Mouse (Mus musculus) ovary, adult 18-20 months (tissue): ENCODE measurements around the gene Hid1.

Experiments used
- DNase-seq: peaks from one replicate; pipeline ENCODE4 v3.0.0; 2022; ENCODE audit warnings: low spot score, mixed read lengths

Gene Hid1

GRCm38 (mm10) chr11:115336115-115336514 is 31.4 kb downstream of the Hid1 start:
- no peak for DNase-seq

GRCm38 (mm10) chr11:115335223-115335622 is 32.3 kb downstream of the Hid1 start:
- no peak for DNase-seq

DNA sequence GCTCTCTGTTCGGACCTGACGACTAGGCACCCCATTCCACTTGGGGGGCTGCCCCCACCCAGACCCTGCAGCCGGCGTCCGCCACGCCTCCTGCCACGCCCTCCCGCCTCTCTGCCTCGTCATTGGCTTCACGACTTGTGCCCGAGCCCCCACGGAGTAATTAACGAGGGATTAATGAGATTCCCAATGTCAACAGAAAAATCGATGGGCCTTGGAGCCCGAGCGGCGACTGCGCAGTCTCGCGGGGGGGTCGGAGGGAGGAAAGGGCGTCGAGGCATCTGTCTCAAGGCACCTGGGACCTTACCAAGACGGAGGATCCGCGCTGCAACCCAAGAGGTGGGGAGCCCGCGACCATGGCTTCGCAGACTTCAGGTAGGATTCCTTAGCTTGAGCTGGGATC is 33.0 kb downstream of the Hid1 start, which contains the start of gene Otop3:
TSS of gene Otop3 (plus strand) at position 201 of the 400 bp plus-strand sequence.
- no peak for DNase-seq

DNA sequence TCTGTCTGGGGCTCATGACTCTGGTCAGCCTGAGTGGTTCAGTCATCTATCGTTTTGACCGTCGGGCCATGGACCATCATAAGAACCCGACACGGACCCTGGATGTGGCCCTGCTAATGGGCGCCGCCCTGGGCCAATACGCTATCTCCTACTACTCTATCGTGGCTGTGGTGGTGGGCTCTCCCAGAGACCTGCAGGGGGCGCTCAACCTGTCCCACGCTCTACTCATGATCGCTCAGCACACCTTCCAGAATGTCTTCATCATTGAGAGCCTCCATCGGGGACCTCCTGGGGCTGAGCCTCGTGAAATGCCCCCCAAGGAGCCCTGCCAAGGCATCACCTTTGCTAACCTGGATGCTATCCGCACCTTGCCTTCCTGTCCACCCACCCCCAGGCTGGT is 38.2 kb downstream of the Hid1 start:
- DNase-seq, result no peak

DNA sequence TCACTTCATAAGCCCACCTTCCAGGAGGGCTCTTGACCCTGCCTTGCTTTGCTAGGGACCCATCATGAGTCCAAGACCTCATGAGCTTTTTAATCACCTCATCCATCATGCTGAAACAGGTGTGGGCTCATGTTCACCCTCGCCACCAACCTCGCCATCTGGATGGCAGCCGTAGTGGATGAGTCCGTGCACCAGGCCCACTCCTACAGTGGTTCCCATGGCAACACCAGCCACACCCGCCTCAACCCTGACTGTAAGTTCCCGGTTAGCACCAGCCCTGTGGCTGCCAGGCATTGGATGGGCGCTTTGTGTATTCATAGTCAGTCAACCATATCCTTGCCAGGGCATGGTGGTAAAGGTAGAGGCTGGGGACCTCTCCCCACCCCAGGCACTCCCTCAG is 40.8 kb downstream of the Hid1 start:
- DNase-seq, result no peak

GRCm38 (mm10) chr11:115323354-115323753 is 44.2 kb downstream of the Hid1 start:
- DNase-seq, result no peak

DNA sequence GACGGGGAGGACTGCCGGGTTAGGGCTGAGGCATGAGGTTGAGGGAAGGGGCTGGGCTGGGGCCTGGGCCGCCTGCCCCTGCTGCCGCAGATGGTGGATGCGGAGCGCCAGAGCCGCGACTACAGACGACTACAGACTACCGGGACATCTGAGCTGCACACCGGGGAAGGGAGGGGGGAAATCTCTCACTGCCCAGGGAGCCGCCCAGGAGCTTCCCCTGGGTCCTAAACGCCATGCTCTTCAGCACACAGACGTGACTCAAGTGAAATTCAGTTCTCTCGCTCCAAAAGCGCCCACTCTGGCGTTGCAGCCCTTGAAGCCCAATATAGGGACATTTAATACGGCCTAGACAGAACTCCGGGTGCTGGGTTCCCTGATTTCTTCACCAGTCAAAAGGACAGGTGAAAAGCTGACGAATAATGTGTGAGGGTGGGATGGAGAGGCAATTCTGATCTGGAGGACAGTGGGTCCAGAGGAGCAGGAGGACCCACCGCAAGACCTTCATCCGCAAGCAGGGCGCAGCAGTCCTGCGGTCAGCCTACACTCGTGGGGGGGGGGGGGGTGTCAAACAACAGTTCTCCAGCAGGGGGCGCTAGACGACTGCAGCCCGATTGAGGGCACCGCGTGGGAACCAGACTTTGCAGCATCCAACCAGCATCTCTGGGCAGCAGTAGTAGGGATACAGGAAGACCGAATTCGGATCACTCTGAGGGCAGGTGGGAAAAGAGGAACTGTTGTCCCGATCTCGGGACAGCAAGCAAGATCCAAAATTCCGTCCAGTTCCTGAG is 45.5 kb downstream of the Hid1 start, which contains the start of gene Ush1g:
TSS of gene Ush1g (minus strand) at position 136 of the 788 bp plus-strand sequence.
- no peak for DNase-seq

DNA sequence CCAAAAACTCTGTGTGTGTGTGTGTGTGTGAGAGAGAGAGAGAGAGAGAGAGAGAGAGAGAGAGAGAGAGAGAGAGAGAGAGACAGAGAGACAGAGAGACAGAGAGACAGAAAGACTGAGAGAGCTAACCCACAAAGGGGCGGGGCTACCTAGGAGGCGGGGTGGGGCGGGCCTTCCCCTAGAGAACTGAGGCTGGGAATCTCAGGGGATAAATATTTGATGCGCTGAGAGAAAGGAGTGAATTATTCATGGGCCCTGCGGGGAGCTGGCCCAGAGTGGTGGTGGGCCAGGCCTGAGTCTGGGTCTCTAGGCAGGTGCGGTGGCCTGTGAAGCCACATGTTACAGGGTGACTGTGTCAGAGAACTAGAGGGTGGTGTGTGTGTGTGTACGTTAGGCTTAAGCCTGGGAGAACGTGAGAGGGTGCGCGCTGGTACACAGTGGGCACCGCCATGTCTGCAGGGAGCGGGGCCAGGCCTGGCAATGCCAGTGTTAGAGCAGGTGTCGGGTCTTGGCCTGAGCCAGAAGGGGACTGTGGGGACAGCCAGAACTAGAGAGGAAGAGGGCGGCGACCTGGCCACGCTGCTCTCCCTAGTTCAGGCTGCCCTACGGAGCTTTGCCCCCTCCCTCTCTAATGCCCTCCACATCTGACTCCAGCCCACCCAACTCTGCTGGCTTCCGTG is 47.7 kb downstream of the Hid1 start:
- no peak for DNase-seq

DNA sequence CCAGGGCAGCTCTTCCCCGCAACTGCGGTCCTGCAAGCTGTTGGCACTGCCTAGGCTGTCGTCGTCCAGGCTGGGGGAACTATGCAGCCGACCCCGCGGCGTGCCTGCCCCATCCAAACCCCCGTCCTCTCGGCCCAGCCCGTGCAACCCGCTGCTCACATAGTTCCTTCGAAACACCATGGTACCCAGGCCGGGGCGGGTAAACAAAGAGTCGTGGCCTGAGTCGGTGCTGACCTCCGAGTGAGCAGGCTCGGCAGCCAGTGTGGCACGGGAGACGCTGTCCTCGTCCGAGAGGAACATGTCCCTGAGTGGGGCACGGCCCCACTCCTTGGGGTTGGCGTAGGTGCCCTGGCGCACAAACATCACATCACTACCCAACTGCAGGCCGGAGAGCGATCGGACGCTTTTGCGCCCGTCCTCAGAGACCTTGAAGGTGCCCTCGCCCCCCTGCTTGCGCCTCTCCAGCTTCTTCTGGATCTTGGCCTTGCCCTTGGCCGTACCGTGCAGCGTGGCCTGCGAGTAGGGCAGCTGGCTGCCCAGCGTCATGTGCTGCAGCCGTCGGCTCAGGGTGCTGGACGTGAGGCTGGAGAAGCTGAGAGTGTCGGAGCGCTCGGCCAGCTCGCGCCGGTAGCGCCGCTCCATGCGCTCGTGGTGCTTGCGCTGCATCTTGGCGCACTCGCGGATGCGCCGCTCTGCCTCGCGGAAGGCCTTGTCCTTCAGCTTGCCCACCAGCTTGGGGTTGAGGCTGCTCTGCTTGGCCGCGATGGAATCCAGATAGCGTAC is 49.1 kb downstream of the Hid1 start:
- peak; percentile 58 for DNase-seq

GRCm38 (mm10) chr11:115317204-115317603 is 50.4 kb downstream of the Hid1 start:
- no peak for DNase-seq

DNA sequence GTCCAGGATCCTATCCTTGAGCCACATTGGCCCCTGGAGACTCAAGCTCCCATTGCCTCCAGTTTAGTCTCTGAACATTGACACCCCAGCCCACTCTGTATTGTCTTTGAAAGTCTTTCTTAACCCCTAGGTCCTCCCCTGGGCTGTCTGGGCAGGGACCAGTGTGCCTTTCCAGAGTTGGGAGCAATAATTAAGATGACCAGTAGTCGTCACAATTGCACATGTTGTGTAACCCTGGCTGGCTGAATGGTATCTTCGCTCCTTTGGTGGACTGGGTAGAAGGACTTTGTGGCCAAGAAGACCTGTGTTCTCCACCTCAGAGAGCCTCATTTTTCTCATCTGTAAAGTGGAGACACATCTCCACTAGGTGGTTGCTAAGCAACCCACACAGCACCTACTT is 53.3 kb downstream of the Hid1 start:
- DNase-seq, result no peak

DNA sequence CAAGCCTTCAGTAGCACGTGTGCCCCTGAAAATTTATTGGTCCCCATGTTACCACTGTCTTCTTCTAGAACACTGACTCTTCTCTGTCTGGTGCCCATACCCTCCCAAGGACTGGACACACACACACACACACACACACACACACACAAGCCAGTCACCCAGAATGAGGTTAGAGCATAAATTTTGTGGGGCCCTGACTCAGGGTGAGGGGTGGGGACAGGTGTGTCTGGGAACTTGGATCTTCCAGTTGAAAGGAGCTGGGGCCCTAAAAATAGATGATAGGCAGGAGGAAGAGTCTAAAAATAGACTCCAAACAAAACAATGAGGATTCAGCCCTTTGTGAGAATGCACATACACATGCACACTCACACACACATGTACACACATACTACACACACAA is 58.8 kb downstream of the Hid1 start:
- DNase-seq, result no peak

GRCm38 (mm10) chr11:115306863-115307262 is 60.7 kb downstream of the Hid1 start, which contains the start of gene Otop2:
Otop2 (plus strand) TSS chr11:115307163.
- no peak for DNase-seq

GRCm38 (mm10) chr11:115303167-115303566 is 64.4 kb downstream of the Hid1 start:
- DNase-seq, result no peak

DNA sequence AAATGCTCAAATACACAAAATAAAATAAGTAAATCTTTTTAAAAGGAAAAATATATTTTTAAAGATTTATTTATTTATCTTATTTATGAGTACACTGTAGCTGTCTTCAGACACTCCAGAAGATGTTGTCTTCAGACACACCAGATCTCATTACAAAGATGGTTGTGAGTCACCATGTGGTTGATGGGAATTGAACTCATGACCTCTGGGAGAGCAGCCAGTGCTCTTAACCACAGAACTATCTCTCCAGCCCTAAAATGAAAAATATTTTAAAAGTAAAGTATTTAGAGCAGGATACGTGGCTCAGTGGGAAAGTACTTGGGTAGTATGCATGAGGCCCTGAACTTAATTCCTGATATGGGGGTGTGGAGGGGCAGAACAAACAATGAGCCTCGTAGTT is 66.2 kb downstream of the Hid1 start:
- no peak for DNase-seq

GRCm38 (mm10) chr11:115300745-115301144 is 66.8 kb downstream of the Hid1 start:
- DNase-seq, result no peak

GRCm38 (mm10) chr11:115298160-115298559 is 69.4 kb downstream of the Hid1 start:
- DNase-seq, result no peak
